Mouse (Mus musculus) cortical plate, adult 2 months (tissue): ENCODE results near the gene Crip1.

Source experiments
- CTCF ChIP-seq: fragments of 200-500 bp; IDR thresholded peaks from 2 replicates; pipeline ENCODE4 v1.5.1; 2011; ENCODE audit warnings: mild to moderate bottlenecking, control low read depth, low read length; ENCODE audit not compliant: insufficient read depth; ENCODE audit errors: extremely low read depth
- POLR2A ChIP-seq: fragments of 200-500 bp; IDR thresholded peaks from 2 replicates; pipeline ENCODE4 v1.6.1; 2011; ENCODE audit warnings: mild to moderate bottlenecking, low read length, control low read depth; ENCODE audit not compliant: insufficient read depth; ENCODE audit errors: extremely low read depth

DNA sequence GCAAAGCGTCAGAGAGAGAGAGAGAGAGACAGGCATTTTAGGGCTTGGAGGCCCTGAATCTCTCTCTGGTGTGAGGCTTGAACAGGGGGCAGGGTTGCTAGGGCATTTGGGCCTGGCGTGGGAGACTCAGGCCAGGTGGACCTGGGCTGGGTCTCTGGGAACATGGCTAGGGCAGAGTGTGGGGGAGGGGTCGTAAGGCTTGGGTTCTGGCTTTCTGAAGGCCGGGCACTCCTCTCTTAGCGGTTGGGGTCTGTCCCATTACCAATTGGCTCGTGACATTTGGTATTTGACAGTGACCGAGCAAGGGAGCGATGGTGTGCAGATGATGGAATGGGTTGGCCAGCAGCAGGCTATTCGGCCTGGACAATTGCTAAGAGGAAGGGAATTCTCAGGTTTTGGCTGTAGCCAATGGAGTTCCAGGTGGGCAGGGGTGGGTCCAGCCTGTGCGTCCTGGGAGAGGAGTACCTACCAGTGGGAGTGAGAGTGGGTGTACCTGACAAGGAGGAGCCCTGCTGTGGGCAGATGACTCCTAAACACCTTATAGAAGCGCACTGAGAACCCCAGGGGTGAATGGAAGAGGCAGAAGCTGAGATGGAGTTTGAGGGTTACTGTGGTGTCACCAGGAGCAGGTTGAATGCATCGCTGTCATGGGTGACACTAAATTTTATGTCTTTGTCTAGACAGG lies 40.4 kb downstream of the Crip1 start:
- TF ChIP-seq CTCF (no peak), POLR2A (no peak)
